Mouse (Mus musculus): Measurements from ENCODE around the gene Sobp.

DNA sequence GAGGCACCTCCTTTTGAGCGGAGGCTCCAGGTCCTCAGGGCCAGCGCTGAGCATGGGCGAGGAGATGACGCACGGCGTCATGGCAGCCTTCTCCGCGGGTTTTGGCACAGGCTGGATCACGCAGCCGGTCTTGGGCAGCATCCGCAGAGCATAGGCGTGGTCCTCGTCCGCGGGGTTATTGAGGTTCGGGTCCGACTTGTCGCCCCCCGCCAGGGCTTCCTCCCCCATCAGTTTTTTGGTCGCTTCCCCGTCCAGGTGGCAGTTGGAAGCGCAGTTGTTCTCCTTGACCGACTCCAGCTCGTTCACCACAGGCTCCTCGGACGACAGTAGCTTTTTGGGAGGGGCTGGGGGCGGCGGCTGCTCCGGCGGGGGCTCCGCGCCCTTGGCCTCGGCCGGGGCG, 153.3 kb downstream of the Sobp start:
- TF ChIP-seq CTCF (IDR thresholded peaks at IDR 0.05; ENCODE audit: low read depth) (no peak), EP300 (IDR thresholded peaks at IDR 0.05; ENCODE audit: low read depth) (no peak)

Measured in liver, embryonic 14.5 days (tissue).